Mouse (Mus musculus): ENCODE measurements around the gene Thsd7b. TPM values are rescaled to one million over a fixed set of nuclear protein-coding genes. Genes with fewer than 3 reads are reported as not detected.
"Not testable (repeated sequence)": the region's sequence is repeated elsewhere in the genome, so short reads cannot be mapped to it uniquely, and the experiment has no call there.

The Thsd7b gene
- polyA plus RNA-seq, 1 experiment from 2014 or later: 1.3 TPM

- H3K9me3 ChIP-seq: no peaks in the 10 kb centered on the region
Measured at GRCm38 (mm10) chr1:129956625-129957024, 683.5 kb downstream of the Thsd7b start.

GRCm38 (mm10) chr1:129959352-129959751 lies 686.2 kb downstream of the Thsd7b start:
- H3K4me1 ChIP-seq (replicated peaks); H3K36me3 ChIP-seq; H3K9me3 ChIP-seq; H3K27ac ChIP-seq; H3K9ac ChIP-seq (replicated peaks); ATAC-seq (ENCODE audit: insufficient number of reproducible peaks, insufficient read depth, low FRiP score, low TSS enrichment, low read depth); H3K4me2 ChIP-seq; H3K4me3 ChIP-seq (replicated peaks); H3K27me3 ChIP-seq: not testable (repeated sequence)
- 68% methylated on average over 2 of the region's 2 CpGs for whole genome bisulfite sequencing

More at GRCm38 (mm10) chr1:129956625-129957024, 683.5 kb downstream of the Thsd7b start:
- Histone ChIP-seq H3K4me1 (replicated peaks) (no peaks in the 10 kb centered on the region), H3K4me3 (replicated peaks) (no peak overlapping the region), H3K9ac (replicated peaks) (no peak overlapping the region), H3K4me2 (no peak overlapping the region), H3K27ac (no peak overlapping the region), H3K36me3 (no peaks in the 10 kb centered on the region), H3K27me3 (no peaks in the 10 kb centered on the region)
- no peak for ATAC-seq (ENCODE audit: insufficient number of reproducible peaks, insufficient read depth, low FRiP score, low TSS enrichment, low read depth)
- WGBS: 52% methylated on average over 4 of the region's 4 CpGs

DNA sequence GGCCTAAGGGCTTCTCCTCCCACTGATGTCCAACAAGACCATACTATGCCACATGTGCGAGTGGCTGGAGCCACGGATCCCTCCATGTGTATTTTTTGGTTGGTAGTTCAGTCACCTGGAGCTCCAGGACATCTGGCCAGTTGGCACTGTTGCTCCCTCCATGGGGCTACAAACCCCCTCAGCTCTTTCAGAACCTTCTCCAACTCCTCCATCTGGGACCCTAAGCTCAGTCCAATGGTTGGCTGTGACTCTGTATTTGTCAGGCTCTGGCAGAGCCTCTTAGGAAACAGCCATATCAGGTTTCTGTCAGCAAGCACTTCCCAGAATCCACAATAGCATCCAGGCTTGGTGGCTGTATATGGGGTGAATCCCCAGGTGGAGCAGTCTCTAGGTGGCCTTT lies 690.1 kb downstream of the Thsd7b start:
- WGBS: 86% methylated on average over 2 of the region's 2 CpGs
- no peak for ATAC-seq (ENCODE audit: insufficient number of reproducible peaks, insufficient read depth, low FRiP score, low TSS enrichment, low read depth)
- Histone ChIP-seq H3K9ac (replicated peaks) (no peak overlapping the region), H3K9me3 (no peaks in the 10 kb centered on the region), H3K4me2 (no peak overlapping the region), H3K4me3 (replicated peaks) (no peak overlapping the region), H3K36me3 (no peaks in the 10 kb centered on the region), H3K27me3 (no peaks in the 10 kb centered on the region), H3K4me1 (replicated peaks) (no peaks in the 10 kb centered on the region), H3K27ac (no peak overlapping the region)

GRCm38 (mm10) chr1:129989247-129989646 lies 716.1 kb downstream of the Thsd7b start:
- not testable (repeated sequence) for H3K27ac ChIP-seq; H3K9me3 ChIP-seq; H3K4me3 ChIP-seq (replicated peaks); H3K4me2 ChIP-seq; H3K27me3 ChIP-seq; ATAC-seq (ENCODE audit: insufficient number of reproducible peaks, insufficient read depth, low FRiP score, low TSS enrichment, low read depth); H3K4me1 ChIP-seq (replicated peaks); H3K36me3 ChIP-seq; H3K9ac ChIP-seq (replicated peaks)

DNA sequence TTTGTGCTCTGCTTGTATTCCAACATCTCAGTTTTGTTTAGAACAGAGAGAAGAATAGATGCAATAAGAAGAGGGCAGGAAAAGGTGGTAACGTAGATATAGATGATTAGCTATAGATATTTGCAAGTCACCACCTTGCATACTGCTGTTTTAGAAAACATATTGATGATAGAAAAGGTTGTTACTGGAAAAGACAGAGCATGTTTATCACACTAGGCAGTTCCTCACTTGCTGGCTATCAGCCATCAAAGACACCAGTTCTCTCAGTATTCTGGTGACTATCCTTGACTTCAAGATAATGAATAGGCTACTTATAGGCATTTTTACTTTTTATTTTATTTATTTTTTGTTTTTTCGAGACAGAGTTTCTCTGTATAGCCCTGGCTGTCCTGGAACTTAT lies 717.7 kb downstream of the Thsd7b start:
- no peaks in the 10 kb centered on the region for H3K27me3 ChIP-seq
- H3K9me3 ChIP-seq: no peaks in the 10 kb centered on the region
- 70% methylated on average over 2 of the region's 2 CpGs for WGBS
- H3K4me2 ChIP-seq: no peak overlapping the region
- no peak overlapping the region for H3K4me3 ChIP-seq (replicated peaks)
- no peaks in the 10 kb centered on the region for H3K4me1 ChIP-seq (replicated peaks)
- H3K9ac ChIP-seq (replicated peaks): no peak overlapping the region
- no peak overlapping the region for H3K27ac ChIP-seq
- no peaks in the 10 kb centered on the region for H3K36me3 ChIP-seq
- no peak for ATAC-seq (ENCODE audit: insufficient number of reproducible peaks, insufficient read depth, low FRiP score, low TSS enrichment, low read depth)

DNA sequence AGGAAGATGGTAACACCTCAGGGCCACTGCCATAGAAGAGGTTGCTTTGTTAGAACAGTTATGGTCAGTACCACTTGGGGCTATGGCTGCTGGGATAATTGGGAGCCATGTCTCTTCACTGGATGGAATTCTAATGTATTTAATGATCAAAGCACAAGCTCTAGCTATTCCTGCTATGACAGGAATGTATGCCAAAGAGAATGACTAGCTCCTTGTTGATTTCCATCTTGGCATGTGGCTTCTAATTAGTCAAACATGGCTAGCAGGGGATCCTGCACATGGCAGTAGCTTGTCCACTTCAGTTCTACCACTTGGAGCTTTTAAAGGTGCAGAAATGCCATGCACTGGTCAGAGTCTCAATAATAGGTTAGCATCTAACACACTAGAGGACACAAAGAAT lies 781.9 kb downstream of the Thsd7b start:
- Histone ChIP-seq H3K4me2 (no peak overlapping the region), H3K9ac (replicated peaks) (no peak overlapping the region), H3K9me3 (no peaks in the 10 kb centered on the region), H3K4me1 (replicated peaks) (no peaks in the 10 kb centered on the region), H3K4me3 (replicated peaks) (no peak overlapping the region), H3K27me3 (no peaks in the 10 kb centered on the region), H3K36me3 (no peaks in the 10 kb centered on the region), H3K27ac (no peak overlapping the region)
- no peak for ATAC-seq (ENCODE audit: insufficient number of reproducible peaks, insufficient read depth, low FRiP score, low TSS enrichment, low read depth)

DNA sequence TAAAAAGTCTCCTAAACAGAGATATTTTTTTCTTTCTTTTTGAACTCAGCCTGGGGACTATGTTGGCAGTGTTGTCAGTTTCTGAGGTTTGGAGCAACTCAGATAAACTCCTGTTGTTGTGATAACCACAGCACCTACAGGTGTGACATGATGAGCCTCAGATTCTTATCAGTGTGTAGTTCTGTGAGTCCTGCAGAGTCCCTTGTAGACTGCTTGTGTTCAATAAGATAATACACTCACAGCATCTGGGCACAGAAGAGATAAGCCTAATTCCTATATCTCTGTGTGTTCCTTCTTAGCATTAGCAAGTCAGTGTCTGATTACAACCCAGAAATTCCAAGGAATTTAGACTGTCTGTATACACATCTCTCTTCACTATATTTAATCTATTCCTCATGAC lies 789.0 kb downstream of the Thsd7b start:
- Histone ChIP-seq H3K36me3 (no peaks in the 10 kb centered on the region), H3K4me1 (replicated peaks) (no peaks in the 10 kb centered on the region), H3K4me3 (replicated peaks) (no peak overlapping the region), H3K4me2 (no peak overlapping the region), H3K27ac (no peak overlapping the region), H3K9me3 (no peaks in the 10 kb centered on the region), H3K9ac (replicated peaks) (no peak overlapping the region), H3K27me3 (no peaks in the 10 kb centered on the region)
- no peak for ATAC-seq (ENCODE audit: insufficient number of reproducible peaks, insufficient read depth, low FRiP score, low TSS enrichment, low read depth)

GRCm38 (mm10) chr1:130066193-130066959 lies 793.3 kb downstream of the Thsd7b start:
- H3K9ac ChIP-seq (replicated peaks): no peak overlapping the region
- WGBS: 84% methylated on average over 3 of the region's 3 CpGs
- no peaks in the 10 kb centered on the region for H3K27me3 ChIP-seq
- no peaks in the 10 kb centered on the region for H3K9me3 ChIP-seq
- no peak overlapping the region for H3K4me3 ChIP-seq (replicated peaks)
- no peaks in the 10 kb centered on the region for H3K4me1 ChIP-seq (replicated peaks)
- ATAC-seq (ENCODE audit: insufficient number of reproducible peaks, insufficient read depth, low FRiP score, low TSS enrichment, low read depth): no peak
- H3K4me2 ChIP-seq: no peak overlapping the region
- no peak overlapping the region for H3K27ac ChIP-seq
- H3K36me3 ChIP-seq: no peaks in the 10 kb centered on the region

GRCm38 (mm10) chr1:130083788-130084187 lies 810.7 kb downstream of the Thsd7b start:
- no peaks in the 10 kb centered on the region for H3K4me1 ChIP-seq (replicated peaks)
- 67% methylated on average over 2 of the region's 2 CpGs for WGBS
- H3K4me3 ChIP-seq (replicated peaks): no peak overlapping the region
- no peak for ATAC-seq (ENCODE audit: insufficient number of reproducible peaks, insufficient read depth, low FRiP score, low TSS enrichment, low read depth)
- H3K27me3 ChIP-seq: no peaks in the 10 kb centered on the region
- no peak overlapping the region for H3K4me2 ChIP-seq
- no peaks in the 10 kb centered on the region for H3K9me3 ChIP-seq
- H3K9ac ChIP-seq (replicated peaks): no peak overlapping the region
- H3K36me3 ChIP-seq: no peaks in the 10 kb centered on the region
- no peak overlapping the region for H3K27ac ChIP-seq

- H3K9me3 ChIP-seq: no peaks in the 10 kb centered on the region
- no peaks in the 10 kb centered on the region for H3K36me3 ChIP-seq
- ATAC-seq (ENCODE audit: insufficient number of reproducible peaks, insufficient read depth, low FRiP score, low TSS enrichment, low read depth): no peak
- no peak overlapping the region for H3K4me3 ChIP-seq (replicated peaks)
- 68% methylated on average over 3 of the region's 3 CpGs for WGBS
- H3K9ac ChIP-seq (replicated peaks): no peak overlapping the region
- H3K27me3 ChIP-seq: no peaks in the 10 kb centered on the region
- H3K27ac ChIP-seq: no peak overlapping the region
- H3K4me2 ChIP-seq: no peak overlapping the region
- H3K4me1 ChIP-seq (replicated peaks): no peaks in the 10 kb centered on the region
Measured at GRCm38 (mm10) chr1:130085207-130085606, 812.1 kb downstream of the Thsd7b start.

DNA sequence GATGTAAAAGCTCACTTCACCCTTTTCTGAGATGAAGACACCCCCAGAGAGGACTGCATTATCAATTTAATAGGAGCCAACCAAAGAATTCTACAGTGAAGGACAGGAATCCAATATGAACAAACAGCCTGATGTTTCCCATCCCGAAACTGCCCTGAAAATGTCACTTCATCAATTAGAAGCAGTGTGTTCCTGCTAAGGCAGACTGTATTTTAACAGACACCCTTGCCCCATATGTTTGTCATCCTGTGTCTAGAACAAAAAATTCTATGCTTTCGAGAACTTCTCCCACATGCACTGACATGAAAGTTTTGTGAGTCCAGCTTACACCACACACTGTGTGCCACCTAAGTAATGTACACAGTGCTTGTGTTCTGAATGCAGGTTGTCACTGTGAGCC lies 812.8 kb downstream of the Thsd7b start:
- Histone ChIP-seq H3K4me2 (no peak overlapping the region), H3K9ac (replicated peaks) (no peak overlapping the region), H3K4me3 (replicated peaks) (no peak overlapping the region), H3K36me3 (no peaks in the 10 kb centered on the region), H3K27ac (no peak overlapping the region), H3K4me1 (replicated peaks) (no peaks in the 10 kb centered on the region), H3K27me3 (no peaks in the 10 kb centered on the region), H3K9me3 (no peaks in the 10 kb centered on the region)
- ATAC-seq (ENCODE audit: insufficient number of reproducible peaks, insufficient read depth, low FRiP score, low TSS enrichment, low read depth): no peak
- WGBS: 78% methylated on average over 2 of the region's 2 CpGs

GRCm38 (mm10) chr1:130099227-130099626 lies 826.1 kb downstream of the Thsd7b start:
- H3K4me3 ChIP-seq (replicated peaks): no peak overlapping the region
- no peak overlapping the region for H3K9ac ChIP-seq (replicated peaks)
- H3K36me3 ChIP-seq: no peaks in the 10 kb centered on the region
- H3K27ac ChIP-seq: no peak overlapping the region
- no peak for ATAC-seq (ENCODE audit: insufficient number of reproducible peaks, insufficient read depth, low FRiP score, low TSS enrichment, low read depth)
- H3K27me3 ChIP-seq: no peaks in the 10 kb centered on the region
- H3K4me1 ChIP-seq (replicated peaks): no peaks in the 10 kb centered on the region
- no peaks in the 10 kb centered on the region for H3K9me3 ChIP-seq
- 84% methylated on average over 2 of the region's 2 CpGs for WGBS
- no peak overlapping the region for H3K4me2 ChIP-seq

Data from limb, embryonic 12.5 days (tissue).